Mouse (Mus musculus) cerebellum, adult 11 months (tissue): Measurements from ENCODE around the gene B830017H08Rik.

ENCODE experiments used
- DNase-seq: peaks from one replicate; pipeline ENCODE4 v3.0.0; 2022

The B830017H08Rik gene

DNA sequence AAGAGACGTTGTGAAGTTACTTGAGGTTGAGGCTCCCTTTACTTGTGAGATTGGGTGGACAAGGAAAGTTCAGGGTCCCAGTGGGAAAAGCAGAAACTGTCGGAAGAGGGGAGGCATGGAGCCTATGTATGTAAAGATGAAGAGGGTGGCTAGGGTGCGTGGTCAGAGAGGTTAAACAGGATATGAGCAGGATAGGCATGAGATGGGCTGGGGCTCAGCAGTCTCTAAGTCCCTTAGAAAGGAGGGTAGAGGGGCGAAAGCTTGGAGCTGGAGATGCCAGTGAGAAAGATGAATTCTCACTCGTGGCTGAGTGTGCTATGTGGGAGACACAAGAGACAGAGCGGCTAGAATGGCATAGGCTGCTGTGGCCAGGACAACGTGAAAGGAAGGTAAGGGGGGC is at the start of gene B830017H08Rik:
Gene B830017H08Rik (plus strand): TSS at position 301 of the 400 bp plus-strand sequence.
- DNase-seq = no peak

DNA sequence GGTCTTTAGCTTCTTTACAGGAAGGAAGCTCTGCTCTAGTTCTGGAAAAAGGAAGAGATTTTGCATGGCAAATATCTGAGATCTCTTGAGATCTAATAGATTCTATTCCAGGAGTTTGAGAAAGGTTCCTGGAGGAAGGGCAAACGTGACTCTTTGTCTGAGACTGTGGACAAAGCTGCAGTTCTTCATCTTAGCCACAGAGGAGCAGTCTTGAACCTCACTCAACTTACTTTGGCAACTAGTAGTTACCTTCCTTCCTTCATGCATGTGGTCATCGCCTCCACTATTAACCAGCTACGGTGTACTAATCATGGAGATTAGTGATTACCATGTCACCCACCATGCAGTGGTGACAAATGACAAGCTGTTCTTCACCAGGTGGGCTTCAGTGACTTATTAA is 47.6 kb upstream of the B830017H08Rik start:
- DNase-seq = no peak

DNA sequence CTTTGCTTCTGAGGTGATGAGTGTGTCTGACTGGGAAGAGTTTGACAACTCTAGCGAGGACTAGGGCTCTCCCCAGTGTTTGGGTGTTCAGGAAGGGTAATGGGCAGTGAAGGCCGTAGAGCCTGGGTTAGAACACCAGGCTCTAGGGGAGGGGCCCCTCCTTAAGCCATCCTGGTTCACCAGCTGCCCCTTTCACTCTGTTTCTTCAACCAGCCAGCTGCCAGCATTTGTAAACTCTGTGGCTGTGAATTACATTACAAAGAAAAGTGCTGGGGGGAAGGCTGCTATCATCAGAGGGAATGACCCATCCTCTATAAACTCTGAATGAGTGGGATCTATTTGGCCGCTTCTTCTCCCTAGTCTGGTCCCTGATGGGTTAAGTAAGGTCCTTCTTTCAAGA is 40.2 kb upstream of the B830017H08Rik start:
- DNase-seq = no peak

DNA sequence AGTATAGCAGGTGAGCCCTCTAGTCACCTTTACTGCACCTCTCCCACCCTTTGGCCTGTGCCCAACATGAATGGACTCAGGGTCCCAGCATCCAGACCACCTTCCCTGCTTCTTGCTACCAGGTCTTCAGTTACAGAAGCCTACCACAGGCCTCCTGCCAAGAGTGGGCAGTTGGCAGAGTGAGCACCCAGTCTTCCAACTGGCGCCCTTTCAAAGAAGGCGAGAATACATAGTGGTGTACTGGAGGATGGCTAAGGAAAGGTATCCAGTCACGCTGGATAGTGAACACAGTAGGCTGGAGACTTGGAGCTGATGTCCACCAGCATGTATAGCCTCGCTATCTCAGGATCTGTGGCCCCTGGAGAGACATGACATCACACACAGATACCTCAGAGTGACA is 38.9 kb upstream of the B830017H08Rik start:
- no peak for DNase-seq

DNA sequence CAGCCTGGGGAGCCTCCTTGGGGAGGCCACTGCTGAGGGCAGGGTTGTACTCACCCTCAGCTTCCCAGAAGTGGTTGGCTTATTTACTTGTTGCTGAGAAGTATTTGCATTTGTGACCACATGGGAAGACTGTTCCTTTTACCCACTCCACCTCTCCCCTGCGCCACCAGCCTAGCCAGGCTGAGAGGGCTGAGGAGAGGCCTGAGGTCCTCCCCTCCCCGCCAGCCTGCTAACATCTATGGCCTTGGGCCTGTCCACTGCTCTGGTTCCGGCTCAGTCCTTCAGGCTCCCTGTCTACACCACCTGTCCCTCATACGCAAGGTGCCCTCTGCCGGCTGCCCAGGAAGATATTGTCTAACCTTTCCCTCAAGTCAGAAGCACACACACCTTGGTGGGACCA is 37.3 kb upstream of the B830017H08Rik start:
- DNase-seq = no peak

DNA sequence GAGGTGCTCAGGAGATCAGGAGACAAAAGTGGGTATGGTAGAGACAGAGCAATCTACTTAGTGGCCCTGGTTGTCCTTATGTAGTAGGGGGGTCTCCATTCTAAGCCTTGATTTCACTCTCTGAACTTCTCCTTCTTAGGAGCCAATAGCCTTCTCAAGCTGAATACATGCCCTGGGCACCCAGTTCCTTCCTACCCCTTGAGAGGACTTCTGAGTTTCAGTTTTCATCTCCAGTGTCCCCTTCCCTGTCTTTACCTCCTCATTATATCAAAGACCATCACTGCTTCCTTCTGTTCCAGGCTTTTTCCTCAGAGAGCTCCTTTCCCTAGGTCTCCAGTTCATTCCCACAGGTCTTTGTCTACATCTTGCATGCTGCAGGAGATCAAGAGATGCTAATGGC is 36.4 kb upstream of the B830017H08Rik start:
- DNase-seq = no peak

DNA sequence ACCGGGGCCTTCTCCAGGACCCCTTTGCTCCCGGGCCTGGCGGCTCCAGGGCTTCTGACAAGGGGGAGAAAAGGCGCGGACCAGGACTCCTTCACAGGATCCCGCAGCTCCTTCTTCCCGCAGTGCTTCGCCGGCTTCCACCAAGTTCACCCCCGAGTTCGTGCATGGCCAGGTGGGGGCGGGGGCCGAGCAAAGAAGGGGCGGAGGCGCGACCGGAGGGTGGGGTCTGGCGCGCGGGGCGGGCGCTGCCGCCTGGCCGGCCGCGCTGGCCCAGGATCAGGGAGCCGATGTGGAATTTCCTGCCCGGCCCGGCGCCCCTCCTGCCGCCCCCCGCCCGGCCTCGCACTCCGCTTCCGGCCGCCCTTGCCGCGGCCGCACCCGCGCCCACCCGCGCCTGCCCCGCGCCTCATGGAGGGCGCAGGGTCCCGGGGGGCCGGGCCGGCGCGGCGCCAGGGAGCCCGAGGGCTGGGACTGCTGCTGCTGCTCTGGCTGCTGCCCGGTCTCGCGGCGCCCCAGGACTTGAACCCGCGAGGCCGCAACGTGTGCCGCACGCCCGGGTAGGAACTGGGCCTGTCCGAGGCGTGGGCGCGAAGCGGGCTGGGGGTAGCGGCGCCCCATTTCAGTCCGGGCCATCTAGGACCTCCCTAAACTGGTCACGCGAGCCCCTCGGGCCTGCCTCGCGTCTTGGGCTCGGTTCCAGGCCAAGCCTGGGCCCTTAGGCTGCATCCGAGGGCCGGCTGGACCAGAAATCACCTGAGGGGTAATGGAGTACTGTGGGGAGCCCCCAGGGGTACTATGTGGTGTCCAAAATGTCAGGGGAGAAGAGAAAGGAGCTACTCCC is 35.7 kb upstream of the B830017H08Rik start, which contains the start of gene Scarf2:
Gene Scarf2 (plus strand): TSS at position 312 of the 841 bp plus-strand sequence.
- no peak for DNase-seq

DNA sequence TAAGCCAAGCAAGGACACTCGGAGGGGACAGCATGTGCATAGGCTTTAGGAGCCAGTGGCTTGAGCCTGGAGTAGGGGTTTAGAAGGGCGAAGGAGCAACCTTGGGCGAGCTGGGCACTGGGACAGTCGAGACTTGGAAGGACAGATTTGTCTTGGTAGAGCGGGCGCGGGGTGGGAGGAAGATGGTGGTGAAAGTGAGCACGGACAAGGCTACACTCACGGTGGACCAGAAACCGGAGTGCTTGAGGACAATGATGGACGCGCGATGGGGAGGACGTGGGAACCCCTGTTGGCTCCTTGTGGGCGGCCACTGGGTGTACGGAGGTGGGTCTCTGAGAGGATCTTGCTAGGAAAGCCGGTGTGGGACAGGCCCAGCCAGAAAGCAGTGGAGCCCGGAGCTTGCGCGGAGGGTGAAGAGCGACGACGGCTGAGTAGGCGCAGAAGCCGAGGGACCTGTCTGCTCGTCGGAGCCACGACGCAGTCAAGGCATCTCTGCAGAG is 35.1 kb upstream of the B830017H08Rik start:
- DNase-seq = no peak

DNA sequence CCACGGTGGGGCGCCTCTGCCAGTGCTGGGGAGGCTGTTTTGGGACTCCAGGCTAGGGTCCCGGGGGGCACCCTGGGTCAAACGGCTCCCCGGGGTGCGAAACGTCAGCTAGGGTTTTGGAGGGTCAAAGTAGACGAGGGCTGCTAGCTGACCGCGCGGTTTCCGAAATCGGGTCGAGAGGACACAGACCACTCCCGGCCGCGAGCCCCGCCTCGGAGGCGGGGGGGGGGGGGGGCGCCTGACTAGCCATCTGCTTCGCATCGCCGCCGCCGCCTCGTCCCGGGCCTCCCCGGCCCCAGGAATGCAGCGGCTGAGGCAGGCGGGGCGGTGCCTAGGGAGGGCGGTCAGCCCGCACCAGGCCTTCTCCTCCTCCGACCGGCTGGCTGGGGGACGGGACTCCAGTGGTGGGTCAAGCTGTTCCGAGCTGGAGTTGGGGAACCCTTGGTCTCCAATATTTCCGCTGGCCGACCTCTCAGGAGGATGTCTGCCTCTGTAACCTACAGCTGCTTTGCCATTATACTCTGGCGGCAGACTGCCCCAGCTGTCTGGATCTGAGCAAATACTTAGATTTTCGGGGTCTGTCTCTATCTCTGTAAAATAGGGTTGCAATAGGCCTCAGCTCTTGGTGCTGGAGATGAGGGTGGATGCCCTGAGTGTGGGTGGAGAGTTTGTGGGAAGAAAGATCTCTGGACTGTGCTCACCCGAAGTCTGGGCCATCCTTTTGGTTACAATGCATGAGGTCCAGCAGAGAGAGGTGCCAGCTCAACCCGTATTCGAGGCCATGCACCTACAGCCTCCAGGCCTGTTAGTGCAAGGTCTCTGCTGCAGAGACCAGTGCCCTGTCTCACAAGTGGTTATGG is 34.4 kb upstream of the B830017H08Rik start:
- DNase-seq = no peak

DNA sequence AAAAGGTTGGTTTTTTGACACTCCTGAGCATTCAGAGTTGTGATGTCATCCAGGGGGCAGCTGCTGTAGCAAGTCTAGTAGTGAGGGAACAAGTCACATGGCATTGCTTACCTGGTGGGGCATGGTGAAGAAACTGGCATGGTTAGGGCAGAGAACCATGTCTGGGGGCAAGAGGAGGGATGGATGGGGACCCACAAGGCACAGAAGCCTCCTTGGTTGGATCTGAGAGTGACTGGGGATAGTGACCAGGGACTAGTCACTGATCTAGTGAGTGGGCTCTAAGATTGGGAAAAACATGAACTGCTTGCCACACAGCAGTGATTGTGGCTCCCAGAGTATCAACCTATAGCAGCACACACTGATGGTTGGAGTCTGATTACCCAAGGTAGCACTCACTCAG is 33.3 kb upstream of the B830017H08Rik start:
- DNase-seq = no peak

DNA sequence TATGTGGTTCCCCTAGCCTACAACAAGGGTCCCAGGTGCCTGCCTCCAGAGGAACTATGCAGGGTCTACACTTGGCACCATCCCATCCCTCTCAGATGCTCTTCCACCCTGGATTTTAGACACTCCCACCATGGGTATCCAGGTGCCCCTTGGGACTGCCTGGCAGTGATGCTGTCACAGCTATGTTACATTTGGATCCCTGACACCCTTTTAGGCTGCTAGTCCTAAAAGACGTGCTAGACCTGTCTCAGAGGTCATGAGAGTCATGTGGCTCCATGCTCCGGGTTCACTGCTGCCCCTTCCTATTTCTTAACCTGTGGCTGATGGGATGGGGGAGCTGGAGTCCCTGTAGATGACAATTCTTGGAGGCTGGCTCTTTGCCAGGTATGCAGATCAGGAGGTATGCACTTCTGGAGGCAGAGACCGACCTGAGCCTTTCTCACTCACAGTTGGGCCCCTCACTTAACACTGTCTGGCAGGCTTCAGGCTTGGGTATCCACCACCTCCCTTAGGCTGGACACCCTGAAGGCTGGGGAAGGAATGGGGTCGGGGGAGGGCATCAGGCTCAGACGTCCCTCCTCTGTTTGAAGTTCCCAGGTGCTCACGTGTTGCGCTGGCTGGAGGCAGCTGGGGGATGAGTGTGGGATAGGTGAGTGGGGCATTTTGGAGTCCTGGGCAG is 31.0 kb upstream of the B830017H08Rik start:
- DNase-seq = no peak

DNA sequence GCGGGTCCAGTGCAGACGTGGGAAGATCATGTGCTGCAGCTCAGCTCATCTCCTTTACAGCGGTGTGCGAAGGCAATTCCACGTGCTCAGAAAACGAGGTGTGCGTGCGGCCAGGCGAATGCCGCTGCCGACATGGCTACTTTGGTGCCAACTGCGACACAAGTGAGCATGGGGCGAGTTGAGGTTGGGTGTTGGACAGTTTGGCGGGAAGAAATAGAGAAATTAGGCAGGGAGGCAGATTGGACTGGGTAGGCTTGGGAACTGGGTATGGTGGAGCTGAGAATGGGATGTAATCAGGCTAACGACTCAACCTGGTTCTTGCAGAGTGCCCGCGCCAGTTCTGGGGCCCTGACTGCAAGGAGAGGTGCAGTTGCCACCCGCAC is 30.5 kb upstream of the B830017H08Rik start:
- no peak for DNase-seq

DNA sequence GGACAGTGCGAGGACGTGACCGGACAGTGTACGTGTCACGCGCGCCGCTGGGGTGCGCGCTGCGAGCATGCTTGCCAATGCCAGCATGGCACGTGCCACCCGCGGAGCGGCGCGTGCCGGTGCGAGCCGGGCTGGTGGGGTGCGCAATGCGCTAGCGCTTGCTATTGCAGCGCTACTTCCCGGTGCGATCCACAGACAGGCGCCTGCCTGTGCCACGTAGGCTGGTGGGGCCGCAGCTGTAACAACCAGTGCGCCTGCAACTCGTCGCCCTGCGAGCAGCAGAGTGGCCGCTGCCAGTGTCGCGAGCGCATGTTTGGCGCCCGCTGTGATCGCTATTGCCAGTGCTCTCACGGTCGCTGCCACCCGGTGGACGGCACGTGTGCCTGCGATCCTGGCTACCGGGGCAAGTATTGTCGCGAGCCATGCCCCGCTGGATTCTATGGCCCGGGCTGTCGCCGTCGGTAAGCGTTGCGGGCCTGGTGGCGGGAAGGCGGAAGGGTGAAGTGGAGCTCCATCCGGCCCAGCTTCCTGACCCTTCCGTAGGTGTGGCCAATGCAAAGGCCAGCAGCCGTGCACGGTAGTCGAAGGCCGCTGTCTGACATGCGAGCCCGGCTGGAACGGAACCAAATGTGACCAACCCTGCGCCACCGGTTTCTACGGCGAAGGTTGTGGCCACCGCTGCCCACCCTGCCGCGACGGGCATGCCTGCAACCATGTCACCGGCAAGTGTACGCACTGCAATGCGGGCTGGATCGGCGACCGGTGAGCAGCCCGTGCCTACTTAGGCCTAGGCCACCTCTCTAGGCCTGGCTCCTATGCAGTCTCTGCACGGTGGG is 29.9 kb upstream of the B830017H08Rik start:
- DNase-seq = peak; percentile 36

DNA sequence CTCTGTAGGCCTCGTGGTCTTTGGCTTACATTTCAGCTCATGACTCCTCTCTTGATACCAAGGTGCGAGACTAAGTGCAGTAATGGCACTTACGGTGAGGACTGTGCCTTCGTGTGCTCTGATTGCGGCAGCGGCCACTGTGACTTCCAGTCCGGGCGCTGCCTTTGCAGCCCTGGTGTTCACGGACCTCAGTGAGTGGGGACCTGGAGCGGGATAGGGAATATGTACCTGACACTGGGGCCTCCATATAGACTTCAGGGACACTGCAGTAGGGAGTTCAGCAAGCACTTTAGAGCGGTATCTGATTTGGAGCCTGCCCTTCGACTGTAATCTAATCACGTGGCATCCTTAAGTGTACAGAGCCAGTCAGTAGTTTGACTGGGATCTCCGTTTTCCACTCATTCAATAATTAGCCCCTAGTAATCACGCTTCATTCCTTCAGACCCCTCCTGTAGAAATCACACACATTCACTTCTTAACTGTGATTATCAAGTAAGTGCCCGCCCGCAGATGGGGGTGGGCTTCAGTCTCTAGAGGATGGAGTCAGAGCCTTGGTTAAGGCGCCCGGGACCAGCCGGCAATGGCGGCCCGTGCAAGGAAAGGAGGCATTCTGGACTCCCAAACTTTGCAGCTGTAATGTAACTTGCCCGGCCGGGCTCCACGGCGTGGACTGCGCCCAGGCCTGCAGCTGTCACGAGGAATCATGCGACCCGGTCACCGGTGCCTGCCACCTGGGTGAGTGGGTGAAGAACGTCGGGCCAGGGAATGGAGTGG is 29.1 kb upstream of the B830017H08Rik start:
- no peak for DNase-seq

DNA sequence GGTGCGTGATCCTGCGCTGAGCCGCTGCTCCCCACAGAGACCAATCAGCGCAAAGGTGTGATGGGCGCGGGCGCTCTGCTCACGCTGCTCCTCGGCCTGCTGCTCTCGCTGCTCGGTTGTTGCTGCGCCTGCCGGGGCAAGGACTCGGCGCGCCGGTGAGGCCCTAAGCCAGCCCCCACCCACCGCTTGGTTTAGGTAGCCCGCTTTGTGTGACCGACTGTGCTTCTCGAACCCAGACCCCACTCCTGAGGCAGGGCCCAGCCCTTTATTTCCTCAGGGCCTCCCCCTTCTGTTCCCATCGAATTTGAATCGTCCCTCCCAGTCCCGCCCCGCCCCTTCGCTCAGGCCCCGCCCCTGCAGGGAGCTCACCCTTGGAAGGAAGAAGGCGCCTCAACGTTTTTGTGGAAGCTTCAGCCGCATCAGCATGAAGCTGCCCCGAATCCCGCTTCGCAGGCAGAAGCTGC is 28.4 kb upstream of the B830017H08Rik start:
- no peak for DNase-seq

DNA sequence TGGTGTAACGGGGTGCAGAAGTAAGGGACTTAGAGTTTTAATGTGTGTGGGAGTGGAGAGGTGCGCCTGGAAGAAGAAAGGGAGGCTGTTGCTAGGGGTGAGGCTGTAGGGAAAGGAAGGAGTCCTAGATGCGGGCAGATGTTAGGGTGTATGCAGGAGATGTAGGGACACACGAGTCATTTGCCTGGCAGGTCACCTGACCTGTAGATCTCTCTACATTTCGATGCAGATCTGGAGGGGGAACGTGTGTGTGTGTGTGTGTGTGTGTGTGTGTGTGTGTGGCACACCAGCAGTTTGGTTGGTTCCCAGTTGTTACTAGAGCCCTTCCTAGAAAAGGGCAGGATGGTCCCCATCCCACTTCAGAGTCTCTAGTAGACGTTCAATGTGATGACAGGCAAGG is 27.9 kb upstream of the B830017H08Rik start:
- no peak for DNase-seq

DNA sequence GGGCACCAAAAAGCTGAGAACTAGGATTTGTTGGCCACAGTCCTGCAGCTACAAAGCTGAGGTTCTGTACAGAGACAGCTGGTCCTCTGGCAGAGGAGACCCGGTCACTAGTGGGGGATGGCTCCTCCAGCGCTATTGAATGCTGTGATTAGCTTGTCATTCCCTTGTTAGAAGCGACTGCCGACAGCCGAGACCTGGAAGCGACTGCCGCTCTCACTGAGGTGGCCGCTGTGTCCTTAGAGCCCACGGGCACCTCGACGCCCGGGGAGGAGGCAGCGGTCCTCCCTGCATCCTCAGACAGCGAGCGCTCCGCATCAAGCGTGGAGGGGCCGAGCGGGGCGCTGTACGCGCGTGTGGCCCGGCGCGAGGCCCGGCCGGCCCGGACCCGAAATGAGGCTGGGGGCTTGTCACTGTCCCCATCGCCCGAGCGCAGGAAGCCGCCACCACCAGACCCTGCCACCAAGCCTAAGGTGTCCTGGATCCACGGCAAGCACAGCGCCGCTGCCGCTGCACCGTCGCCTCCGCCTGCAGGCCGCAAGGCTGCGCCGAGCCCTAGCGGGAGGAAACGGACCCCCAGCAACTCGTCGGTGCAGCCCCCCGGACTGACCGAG is 26.2 kb upstream of the B830017H08Rik start:
- no peak for DNase-seq

DNA sequence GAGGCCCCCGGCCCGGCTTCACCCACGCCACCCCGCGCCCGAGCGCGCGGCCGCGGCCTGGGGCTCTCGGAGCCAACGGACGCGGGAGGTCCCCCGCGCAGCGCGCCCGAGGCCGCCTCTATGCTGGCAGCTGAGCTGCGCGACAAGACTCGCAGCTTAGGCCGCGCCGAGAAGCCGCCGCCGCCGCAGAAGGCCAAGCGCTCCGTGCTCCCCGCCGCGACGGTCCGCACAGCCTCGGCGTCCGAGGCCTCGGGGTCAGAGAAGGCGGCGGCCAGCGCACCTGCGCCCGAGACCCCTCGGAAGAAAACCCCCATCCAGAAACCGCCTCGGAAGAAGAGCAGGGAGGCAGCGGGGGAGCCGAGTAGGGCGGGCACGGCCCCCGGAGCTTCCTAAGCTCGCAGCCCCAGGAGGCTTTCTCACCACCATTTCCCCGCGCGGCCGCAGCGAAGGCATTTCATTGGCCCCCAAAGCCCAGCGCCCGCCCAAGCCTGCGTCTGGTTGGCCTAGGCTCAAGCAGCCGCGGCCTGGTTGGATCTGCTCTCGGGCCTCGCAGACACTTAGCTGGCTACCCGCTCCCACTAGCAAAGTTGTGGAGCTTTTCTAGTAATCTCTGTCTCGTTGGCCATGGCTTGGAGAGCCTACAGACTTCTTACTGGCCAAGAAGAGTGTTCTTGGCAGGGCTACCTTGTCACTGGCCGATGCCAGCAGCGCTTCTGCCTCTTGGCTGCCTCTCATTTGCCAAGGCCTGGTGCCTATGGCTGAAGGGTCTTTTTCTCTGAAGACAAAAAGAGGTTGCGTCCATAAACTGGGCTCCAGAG is 25.5 kb upstream of the B830017H08Rik start:
- DNase-seq = peak; percentile 80

DNA sequence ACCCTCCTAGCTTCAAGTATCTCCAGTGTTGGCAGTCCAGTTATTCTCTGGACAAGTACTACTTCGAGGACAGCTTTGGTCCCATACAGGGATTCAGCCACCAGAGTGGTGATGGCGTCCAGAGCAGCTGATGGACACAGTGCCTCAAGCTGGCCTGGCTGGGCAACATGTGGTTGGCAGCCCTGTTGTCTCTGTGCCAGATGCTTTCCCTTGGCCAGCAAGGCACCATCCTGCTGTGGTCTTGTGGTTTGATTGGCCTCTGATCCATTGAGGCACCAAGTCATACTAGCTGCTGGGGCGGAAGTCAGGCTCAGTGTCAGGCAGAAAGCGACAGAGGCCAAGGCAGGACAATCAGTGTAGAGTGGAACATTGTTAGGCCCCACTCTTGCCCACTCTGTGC is 23.8 kb upstream of the B830017H08Rik start:
- DNase-seq = no peak

DNA sequence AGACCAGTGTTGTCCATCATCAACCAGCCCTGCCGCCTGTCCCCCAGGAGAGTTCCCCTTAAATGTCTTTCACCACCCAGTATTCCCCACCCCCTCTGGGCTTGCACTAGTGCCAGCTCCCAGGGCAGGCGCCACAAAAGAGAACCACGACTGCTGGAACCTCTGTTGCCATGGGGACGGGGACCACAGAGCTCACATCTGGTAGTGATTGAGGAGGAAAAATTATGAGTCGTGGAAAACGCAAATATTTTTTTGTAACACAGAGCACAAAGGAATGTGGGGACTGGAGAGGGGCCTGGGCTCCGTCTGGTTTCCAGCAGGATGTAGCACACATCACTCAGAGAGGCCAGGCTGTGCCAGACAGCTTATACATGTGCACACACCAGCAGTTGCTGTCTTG is 23.2 kb upstream of the B830017H08Rik start:
- DNase-seq = no peak
